Mouse (Mus musculus) urinary bladder, adult 18-20 months (tissue): ENCODE results near the gene Nr2c2ap.
A peak's percentile ranks its signal among the peaks of the same experiment; 100 is the strongest.

ENCODE experiments used
- DNase-seq, 2 experiments: peaks; one replicate each; pipeline ENCODE4 v3.0.0; 2022; ENCODE audit warnings: low spot score in 2 of 2, mixed read lengths in 2 of 2

The Nr2c2ap gene

GRCm38 (mm10) chr8:70131166-70131883, at the start of gene Nr2c2ap:
Nr2c2ap (plus strand) TSS chr8:70131333.
- DNase-seq = peak; percentile 73

GRCm38 (mm10) chr8:70081976-70082375, 49.2 kb upstream of the Nr2c2ap start:
- no peak for DNase-seq

GRCm38 (mm10) chr8:70083285-70083684, 47.8 kb upstream of the Nr2c2ap start, which contains the start of gene Hapln4:
Hapln4 (plus strand) TSS chr8:70083457.
- peak in 1 of 2 experiments; percentile 12 for DNase-seq

GRCm38 (mm10) chr8:70084191-70085065, 46.7 kb upstream of the Nr2c2ap start:
- no peak for DNase-seq

- DNase-seq = no peak
These were observed 45.0 kb upstream of the Nr2c2ap start for GRCm38 (mm10) chr8:70086151-70086550.

- DNase-seq = no peak
These were observed 43.9 kb upstream of the Nr2c2ap start for GRCm38 (mm10) chr8:70087237-70087636.

GRCm38 (mm10) chr8:70087836-70088650, 43.1 kb upstream of the Nr2c2ap start:
- DNase-seq = no peak

- no peak for DNase-seq
These were observed 41.7 kb upstream of the Nr2c2ap start for GRCm38 (mm10) chr8:70089296-70089960.

- DNase-seq = no peak
These were observed 38.3 kb upstream of the Nr2c2ap start for GRCm38 (mm10) chr8:70092786-70093185.

GRCm38 (mm10) chr8:70099276-70099675, 31.9 kb upstream of the Nr2c2ap start:
- DNase-seq = no peak

GRCm38 (mm10) chr8:70100241-70100640, 30.9 kb upstream of the Nr2c2ap start:
- DNase-seq = no peak

GRCm38 (mm10) chr8:70104506-70104905, 26.6 kb upstream of the Nr2c2ap start:
- DNase-seq = no peak

- DNase-seq = no peak
These were observed 26.2 kb upstream of the Nr2c2ap start for GRCm38 (mm10) chr8:70104922-70105321.

GRCm38 (mm10) chr8:70110451-70110850, 20.7 kb upstream of the Nr2c2ap start:
- no peak for DNase-seq

GRCm38 (mm10) chr8:70111192-70111795, 19.8 kb upstream of the Nr2c2ap start:
- DNase-seq = no peak

- DNase-seq = no peak
These were observed 18.6 kb upstream of the Nr2c2ap start for GRCm38 (mm10) chr8:70112401-70113016.

GRCm38 (mm10) chr8:70114488-70114887, 16.6 kb upstream of the Nr2c2ap start:
- no peak for DNase-seq

- no peak for DNase-seq
These were observed 16.2 kb upstream of the Nr2c2ap start for GRCm38 (mm10) chr8:70114892-70115291.

- DNase-seq = no peak
These were observed 13.5 kb upstream of the Nr2c2ap start for GRCm38 (mm10) chr8:70117611-70118010.
